Mouse (Mus musculus): ENCODE measurements around the gene Nprl2.
A peak's percentile ranks its signal among the peaks of the same experiment; 100 is the strongest.

Gene Nprl2

DNA sequence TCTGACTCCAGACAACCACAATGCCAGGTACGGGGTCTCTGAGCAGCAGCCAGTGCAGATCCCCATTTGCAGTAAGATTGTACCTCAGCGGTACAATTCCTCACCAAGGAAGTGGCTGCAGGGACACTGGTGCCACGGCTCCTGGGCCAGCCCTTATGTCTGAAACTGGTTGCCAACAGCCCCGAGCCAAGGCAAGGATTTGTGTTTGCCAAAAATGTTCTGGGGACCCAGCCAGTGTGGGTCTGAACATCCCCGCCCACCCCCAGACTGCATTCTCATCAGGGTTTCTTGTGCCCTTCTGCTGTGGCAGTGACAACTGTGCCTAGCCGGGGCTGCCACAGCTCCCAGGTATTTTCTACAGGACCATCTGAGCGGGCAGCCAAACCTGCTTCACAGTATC lies 3.8 kb upstream of the Nprl2 start:
- no peak for DNase-seq

DNA sequence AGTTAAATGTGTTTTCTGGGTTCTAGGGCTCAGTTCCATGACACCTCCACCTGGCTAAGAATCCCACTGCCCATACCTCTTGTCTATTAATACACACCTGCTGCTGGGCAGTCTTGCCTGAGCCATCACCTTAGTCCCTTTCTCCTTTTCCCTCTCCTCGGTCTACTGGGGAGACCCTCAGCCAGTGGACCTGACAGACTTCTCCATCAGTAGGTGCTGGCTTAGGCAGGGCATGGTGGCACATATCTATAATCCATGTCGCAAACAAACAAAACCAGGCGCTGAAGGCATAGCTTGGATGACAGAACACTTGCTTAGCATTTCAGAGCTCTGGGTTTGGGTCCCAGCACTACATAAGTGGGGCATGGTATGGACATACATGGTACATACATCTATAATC lies 3.3 kb upstream of the Nprl2 start:
- no peak for DNase-seq

DNA sequence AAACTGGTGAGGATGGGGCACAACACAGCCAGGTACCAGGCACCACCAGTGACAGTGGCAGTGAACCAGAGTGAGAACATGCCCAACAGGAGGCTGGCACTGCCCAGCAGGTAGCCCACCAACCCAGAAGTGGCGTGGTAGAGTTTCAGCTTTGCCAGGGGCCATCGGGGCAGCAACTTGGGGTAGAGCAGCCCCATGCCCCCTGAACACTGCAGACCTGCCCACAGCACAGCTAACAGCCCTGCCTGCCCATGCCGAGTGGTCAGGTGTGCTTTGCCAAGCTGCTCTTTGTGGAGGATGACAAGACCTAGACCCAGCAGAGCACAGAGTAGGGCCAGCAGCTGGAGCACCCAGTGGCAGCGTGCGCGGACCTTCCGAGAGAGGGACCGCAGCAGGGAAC lies 2.1 kb upstream of the Nprl2 start:
- no peak for DNase-seq

DNA sequence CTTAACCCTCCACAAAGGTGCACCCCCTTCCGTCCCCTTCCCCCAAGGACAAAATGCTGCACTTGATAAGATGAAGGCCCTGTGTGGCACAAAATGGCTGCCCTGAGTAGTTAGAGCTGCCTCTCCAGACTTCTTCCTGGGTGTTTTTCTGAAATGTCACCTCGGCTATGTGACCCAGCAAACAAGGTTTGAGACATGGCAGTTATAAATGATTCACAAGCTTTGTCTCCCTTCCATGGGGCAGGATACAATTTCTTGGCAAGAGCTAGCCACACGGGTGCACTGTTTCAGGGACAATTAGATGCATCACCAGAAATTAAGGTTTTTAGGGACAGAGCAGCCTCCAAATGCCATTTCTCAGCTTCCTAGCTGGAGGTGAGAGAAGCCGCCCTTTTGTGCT lies 1.6 kb upstream of the Nprl2 start:
- no peak for DNase-seq

DNA sequence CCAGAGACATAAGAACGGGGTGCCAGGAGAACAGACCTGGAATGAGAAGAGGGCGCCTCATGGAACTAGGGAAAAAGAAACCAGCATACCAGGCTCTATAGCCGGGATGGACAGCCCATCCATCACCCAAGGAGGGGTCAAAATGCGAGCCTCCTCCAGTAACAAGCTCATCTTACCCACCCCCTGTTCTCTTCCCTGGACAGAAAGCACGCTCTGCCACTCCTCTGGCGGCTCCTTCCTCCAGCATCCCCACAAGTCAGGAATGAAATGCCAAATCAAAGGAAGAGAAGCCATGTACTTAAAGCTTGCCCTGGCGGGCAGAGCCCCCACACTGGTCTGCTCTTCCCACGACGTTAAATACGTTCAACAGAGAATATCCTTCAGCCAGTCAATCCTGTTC lies 1.0 kb upstream of the Nprl2 start:
- DNase-seq, result no peak

DNA sequence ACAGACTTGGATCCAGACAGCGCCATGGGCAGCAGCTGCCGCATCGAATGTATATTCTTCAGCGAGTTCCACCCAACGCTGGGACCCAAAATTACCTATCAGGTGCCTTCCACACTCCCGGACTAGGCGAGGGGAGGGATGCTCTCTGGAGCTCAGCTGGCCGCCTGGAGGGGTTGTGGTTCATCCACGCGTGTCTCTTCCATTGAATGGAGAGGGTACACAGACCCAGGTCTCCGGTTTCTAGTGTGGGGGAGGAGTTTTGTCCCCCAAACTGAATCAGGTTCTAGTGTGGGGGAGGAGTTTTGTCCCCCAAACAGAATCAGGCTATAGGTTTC lies 293 bp downstream of the Nprl2 start:
- no peak for DNase-seq

DNA sequence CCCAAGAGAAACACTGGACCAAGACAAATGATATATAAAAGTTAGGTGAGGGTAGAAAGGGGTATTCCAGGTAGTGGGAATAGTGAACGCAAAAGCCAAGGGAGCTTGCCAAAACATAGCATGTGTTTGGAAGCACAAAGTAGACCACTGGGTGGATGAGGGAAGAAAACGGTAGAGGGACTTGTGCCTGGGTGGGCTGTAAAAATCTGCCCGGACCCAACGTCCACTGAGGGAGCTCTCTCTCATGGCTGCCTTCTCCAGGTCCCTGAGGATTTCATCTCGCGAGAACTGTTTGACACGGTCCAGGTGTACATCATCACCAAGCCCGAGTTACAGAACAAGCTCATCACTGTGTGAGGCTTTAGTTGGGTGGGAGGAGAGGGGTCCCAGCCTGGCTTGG lies 695 bp downstream of the Nprl2 start:
- no peak for DNase-seq

DNA sequence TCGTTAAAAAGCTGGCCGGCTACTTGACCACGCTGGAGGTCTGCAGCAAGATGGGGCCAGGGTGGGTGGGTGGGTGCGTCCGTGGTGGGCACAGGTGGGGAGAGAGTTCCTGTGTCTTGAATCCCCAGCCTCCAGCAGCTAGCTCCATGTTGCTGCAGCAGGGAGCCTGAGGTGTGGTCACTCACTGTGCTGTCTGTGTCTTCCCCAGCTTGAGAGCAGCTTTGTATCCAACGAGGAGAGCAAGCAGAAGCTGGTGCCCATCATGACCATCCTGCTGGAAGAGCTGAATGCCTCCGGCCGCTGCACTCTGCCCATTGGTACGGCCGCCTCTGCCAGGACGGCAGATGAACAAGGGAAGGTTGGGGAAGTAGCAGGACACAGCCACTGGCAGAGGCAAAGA lies 1.3 kb downstream of the Nprl2 start:
- no peak for DNase-seq

DNA sequence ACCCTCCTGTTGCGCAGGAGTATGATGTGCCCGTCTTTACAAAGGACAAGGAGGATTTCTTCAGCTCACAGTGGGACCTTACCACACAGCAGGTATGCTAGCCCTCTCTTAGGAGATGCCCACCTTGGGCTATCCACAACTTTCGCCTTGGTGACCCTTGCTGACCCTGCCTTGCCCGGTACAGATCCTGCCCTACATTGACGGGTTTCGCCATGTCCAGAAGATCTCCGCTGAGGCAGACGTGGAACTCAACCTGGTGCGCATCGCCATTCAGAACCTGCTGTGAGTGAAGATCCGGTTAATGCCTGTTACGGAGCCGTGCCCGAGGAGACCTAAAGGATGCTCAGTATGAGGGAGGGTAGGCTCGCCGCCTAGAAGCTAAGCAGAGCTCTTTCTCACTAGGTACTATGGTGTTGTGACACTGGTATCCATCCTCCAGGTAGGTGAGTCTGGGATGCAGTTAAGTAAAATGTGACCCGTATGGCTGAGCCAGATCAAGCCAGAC lies 2.2 kb downstream of the Nprl2 start:
- DNase-seq, result no peak

DNA sequence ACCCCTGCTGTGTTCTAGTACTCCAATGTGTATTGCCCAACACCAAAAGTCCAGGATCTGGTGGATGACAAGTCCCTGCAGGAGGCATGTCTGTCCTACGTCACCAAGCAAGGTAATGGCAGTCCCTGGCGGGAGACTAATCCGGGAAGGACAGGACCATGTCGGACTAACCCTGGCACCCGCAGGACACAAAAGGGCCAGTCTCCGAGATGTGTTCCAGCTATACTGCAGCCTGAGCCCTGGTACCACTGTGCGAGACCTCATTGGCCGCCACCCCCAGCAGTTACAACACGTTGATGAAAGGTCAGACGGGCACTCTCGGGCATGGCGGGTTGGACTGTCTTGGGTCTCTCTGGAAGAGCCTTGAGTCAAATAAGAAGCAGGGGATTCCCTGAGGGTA lies 2.7 kb downstream of the Nprl2 start:
- DNase-seq, result no peak

DNA sequence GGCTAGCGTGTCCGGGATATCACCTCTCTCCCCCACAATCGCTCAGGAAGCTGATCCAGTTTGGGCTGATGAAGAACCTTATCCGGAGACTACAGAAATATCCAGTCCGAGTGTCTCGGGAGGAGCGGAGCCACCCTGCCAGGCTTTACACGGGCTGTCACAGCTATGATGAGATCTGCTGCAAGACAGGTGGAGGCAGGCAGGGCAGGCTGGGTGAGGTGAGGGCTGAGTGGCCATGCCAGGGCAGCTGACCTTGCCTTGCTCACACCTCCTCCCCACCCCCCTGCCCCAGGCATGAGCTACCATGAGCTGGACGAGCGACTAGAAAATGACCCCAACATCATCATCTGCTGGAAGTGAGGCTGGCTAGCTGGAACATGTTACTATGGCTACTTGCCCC lies 3.2 kb downstream of the Nprl2 start:
- DNase-seq, result no peak

DNA sequence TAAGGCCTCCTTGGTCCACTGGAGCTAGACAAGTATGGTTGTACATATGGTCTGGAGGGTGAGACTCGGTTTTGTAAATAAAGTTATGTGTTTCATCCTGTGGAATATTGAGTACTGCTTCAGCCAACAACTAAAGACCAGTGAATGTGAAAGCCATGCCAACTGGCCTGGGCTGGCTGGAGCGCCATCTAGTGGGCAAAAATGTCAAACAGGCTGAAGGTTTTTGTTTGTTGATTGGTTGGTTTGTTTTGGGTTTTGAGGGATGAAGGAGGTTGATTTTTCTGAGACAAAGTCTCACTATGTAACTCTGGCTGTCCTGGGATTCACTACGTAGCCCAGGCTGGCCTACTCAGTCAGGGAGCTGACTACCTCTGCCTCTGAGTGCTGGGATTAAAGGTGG lies 3.6 kb downstream of the Nprl2 start:
- peak; percentile 88 for DNase-seq

DNA sequence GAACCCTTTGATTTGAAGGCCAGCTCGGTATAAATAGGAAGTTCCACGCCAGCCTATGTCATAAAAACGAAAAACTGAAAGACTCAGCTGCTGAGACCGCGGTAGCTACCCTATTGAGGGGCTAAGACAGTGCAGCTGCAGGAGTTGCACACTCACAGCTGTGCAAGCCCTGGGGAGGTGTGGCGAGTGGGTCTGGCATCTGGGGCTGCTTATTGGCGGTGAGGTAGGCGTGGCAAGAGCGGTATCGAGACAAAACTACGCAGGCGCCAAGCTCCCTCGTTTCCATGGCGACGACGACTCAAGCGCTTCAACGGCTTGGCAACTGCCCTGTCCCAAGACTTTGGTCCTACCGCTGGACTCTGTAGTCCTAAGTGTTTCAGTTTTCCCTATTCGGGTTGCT lies 5.0 kb downstream of the Nprl2 start, which contains the start of gene Zmynd10:
Gene Zmynd10 (plus strand): TSS at position 273 of the 400 bp plus-strand sequence.
- DNase-seq, result peak; percentile 80 to 81

DNA sequence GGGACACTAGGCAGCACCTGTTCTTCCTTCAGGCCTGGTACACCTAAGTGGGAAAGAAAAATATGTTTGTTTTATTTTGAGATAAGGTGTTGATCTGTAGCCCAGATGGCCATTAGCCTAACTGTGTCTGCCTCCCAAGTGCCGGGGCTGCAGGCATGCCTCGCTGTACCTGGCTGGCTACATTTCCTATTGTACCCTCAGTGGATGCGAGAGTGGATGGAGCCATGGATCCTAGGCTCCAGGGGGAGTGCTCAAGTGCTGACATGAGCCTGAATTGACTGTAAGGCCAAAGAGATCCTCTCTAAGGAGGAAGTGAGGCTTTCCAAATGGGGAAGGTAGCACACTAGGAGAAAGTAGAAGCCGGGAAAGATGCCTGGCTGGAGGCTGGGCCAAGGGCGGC lies 5.9 kb downstream of the Nprl2 start:
- DNase-seq, result no peak

DNA sequence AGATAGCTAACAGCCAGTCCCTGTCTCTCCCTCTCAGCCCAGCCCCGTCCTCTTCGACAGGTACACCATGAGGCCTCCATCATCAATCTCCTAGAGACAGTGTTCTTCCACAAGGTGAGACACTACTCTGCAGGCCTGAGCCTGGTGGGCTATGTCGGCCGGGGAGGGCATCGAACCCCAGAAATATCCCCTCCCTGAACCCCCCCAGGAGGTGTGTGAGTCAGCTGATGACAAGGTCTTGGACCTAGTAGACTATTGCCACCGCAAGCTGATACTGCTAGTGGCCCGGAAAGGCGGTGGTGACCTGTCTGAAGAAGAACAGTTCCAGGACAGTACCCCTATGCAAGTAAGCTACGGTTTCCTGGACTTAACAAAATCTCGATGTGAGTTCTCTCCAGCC lies 6.8 kb downstream of the Nprl2 start:
- DNase-seq, result no peak

DNA sequence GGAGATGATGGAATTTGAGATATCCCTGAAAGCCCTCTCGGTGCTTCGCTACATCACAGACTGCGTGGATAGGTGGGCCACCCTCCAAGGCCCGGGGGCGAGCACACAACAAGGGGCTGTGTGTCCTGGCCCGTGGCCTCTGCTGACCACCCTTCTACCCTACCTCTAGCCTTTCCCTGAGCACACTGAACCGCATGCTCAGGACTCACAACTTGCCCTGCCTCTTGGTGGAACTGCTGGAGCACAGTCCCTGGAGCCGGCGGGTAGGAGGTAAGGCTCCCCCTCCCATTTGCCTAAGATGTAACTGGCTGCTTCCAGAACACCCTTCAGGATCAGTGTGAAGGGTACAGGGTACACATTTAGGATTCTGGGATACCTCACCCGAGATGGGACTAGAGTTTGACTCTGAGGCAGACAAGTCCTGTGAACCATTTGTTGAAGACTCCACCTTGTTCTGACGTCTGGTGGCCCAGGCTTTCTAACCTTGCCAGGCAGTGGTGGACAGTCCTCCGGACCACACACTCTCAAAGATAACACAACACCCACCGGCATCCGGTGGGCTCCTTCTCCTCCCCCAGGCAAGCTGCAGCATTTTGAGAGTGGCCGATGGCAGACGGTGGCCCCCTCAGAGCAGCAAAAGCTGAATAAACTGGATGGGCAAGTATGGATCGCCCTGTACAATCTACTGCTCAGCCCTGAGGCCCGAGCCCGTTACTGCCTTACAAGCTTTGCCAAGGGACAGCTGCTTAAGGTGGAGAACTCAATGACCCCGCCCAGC lies 7.5 kb downstream of the Nprl2 start:
- no peak for DNase-seq

DNA sequence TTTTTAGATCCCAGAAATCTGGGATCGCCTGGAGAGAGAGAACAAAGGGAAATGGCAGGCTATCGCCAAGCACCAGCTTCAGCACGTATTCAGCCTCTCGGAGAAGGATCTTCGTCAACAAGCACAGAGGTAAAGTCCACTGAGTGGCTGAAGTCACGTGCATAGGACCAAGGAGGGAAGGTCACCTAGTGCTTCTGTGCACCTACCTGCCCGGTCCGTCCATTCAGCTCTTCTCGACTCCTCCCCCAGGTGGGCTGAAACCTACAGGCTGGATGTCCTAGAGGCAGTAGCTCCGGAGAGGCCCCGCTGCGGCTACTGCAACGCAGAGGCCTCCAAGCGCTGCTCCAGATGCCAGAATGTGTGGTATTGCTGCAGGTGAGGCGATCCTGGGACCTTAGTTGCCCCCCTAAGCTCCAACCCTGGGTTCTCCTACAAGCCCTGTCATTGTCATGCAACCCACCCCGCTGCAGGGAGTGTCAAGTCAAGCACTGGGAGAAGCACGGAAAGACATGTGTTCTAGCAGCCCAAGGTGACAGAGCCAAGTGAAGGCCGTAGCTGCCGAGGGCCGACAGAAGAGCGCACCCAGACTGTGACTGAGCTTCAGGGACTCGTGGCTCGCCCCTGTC lies 8.6 kb downstream of the Nprl2 start:
- DNase-seq, result no peak

DNA sequence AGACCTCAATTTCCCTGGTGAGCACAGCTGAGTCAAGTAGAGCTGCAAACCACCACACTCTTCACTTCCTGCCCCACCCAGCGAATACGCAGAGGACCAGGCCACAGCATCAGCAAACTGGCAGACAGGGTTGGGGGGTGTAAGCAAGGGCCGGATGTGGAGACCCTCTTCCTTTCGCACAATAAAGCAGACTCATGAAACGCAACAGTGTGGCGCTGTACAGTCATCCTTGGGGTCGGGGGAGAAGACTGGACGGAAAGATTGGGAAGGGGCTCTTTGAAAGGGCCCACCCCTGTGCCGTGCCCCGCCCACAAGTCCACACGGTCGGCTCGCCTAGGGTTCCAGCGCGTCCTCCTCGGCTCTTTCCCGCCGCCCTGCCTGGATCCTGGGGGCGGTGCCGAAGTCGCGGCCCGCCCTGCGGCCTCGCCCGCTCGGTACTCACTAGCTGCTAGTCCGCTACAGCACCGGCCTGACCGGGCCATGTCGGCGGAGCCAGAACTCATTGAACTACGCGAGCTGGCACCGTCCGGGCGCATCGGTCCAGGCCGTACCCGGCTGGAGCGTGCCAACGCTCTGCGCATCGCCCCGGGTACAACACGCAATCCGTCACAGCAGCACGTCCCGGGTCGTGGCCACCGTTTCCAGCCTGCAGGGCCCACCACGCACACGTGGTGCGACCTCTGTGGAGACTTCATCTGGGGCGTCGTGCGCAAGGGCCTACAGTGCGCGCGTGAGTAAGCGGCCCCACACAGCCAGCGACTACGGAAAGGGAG lies 9.3 kb downstream of the Nprl2 start, which contains the start of gene Rassf1:
Gene Rassf1 (plus strand): TSS at position 439 of the 773 bp plus-strand sequence.
- DNase-seq, result peak; percentile 79 to 84

DNA sequence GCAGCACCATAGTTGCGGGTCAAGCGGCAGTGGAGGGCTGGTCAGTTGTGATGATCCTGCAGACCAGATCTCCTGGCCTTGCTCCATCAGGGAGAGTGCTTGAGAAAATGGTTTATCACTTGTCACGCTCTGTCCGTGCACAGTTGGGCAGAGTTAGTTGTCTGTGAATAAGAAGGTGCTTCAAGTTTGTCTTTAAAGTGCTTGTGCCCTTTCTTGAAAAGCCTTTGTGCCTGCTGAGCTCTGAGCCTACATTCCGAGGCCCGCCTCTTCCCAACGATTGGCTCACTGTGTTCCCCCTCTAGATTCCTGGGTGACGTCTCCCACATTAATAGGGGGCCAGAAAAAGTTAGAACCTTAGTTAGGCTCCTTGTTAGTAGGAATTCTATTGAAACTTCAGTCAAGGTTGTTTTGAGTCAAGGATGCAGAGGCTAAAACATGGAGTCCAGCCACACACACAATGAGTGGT lies 9.9 kb downstream of the Nprl2 start:
- DNase-seq, result no peak

DNA sequence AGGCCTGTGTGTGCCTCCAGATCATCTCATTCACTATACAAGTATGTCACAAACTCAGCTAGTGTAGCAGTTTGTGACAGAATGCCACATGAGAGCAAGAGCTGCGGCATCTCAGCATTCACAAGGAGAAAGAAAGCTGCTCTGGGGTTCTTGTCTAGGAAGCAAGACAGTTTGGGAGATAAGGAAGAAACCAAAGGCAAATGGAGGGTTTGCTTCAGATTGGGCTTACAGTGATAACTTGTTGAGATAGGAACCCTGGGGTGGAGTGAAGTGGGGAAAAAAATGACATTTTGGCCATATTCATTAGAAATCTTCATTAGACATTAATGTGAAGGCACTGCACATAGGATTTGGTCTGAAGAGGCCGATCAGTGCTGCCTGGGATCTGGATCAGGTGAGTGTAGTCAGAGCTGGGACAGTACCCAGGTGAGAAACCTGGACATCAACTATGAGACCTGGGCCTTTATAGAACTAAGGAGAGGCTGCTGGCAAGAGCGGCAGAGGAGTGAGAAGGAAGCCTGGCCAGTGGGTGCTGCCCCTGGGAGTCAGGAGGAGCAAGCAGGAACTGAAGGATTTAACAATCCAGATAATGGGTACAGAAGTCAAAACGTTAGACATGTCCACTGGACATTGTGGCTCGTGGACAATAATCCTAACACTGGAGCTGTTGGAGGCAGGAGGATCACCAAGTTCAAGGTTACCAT lies 10.8 kb downstream of the Nprl2 start:
- no peak for DNase-seq

DNA sequence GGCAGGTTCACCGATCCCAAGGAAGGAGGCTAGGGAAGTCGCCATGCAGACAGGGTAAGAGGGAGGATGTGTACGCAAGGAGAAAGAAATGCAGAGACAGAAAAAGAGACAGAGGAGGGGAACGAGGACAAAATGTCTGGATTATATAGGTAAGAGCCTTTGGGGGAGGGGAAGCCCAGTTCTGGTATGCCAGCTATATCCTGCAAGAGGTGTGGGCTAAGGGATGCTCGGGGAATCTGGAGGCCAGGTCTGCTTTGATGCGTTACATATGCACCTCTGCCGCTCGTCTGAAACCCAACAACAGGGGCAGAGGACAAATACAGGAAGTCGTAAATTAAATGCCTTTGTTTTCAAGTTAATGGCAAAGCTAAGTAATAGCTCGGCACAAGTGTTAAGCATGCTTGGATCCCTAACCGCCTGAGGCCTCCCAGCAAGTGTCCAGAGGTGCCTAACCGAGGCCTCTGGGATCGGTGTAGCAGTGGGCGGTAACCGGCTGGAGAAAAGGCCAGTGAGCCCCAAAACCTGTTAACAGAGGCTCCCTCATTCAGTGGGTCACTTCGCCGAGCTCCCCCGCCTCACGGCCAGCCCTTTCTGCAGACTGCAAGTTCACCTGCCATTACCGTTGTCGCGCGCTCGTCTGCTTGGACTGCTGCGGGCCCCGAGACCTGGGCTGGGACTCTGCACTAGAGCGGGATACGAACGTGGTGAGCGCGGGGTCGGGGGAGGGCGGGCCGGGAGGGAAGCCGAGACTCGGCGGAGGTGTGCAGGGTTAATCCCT lies 11.7 kb downstream of the Nprl2 start:
- DNase-seq, result peak; percentile 55 to 61

DNA sequence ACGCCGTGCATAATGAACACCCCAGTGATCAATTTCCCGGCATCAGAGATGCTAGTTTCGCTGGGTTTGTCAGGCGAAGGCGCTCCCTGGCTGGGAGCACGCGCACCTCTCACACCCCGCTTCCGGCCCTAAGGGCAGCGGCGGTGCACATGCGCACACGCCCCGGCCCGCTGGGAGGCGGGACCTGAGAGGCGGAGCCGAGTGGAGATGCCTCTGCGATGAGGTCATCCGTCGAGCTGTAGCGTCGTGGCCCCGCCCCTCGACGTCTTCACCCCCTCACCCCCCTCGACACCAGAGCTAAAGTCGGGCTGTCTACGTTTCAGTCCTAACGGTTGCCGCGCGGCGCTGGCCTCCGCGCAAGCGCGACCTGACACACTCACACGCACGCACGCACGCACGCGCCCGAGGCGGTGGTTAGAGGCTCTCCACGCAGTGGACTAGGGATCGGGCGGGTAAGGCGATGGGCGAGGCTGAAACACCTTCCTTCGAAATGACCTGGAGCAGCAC lies 12.3 kb downstream of the Nprl2 start:
- DNase-seq, result peak; percentile 97 to 98
